ENCODE assay signal across 13 mouse cellular contexts in the genomic region with DNA sequence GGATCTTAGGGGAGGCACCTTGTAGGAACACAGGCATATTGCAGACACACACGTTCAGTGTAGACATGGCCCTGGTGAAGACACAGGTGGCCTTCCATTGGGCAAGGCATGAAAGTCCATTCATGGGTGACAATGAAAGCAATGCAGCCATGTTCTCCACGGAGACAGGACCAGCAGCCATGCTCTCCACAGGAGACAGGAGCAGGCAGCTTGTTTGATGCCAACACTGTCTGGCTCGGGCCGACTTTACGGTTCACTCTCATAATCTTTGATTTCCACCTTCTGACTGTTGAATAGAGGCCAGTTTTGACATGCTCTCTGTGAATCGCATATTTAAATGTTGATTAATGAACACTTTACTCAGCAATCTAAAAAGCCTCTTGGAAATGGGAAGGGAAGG.
"Had no signal": no experiment of that assay in that cellular context is flagged by ENCODE, and none has a peak within 500 bp of the region (broad histone marks: within the 10 kb centered on the region; RNA-seq: fewer than 3 reads in every experiment).

No protein-coding gene starts in this region.

- ATAC-seq: midbrain, embryonic 16.5 days had no signal

- H3K9ac ChIP-seq: limb, embryonic 13.5 days; liver, embryonic 14.5 days; midbrain, embryonic 12.5 days; neural tube, embryonic 13.5 days; stomach, embryonic 15.5 days had no signal

- H3K9me3 ChIP-seq: stomach, embryonic 15.5 days had no signal

- H3K27ac ChIP-seq: layer of hippocampus, adult 2 months; limb, embryonic 13.5 days; liver, embryonic 14.5 days; midbrain, embryonic 12.5 days; neural tube, embryonic 13.5 days; stomach, embryonic 15.5 days had no signal

- H3K4me2 ChIP-seq: midbrain, embryonic 12.5 days; stomach, embryonic 15.5 days had no signal

- H3K4me1 ChIP-seq: stomach, embryonic 15.5 days had no signal

- H3K36me3 ChIP-seq: limb, embryonic 13.5 days; midbrain, embryonic 12.5 days; neural tube, embryonic 13.5 days; stomach, embryonic 15.5 days had no signal

- H3K4me3 ChIP-seq: limb, embryonic 13.5 days; midbrain, embryonic 12.5 days; neural tube, embryonic 13.5 days; stomach, embryonic 15.5 days had no signal

- H3K27me3 ChIP-seq: neural tube, embryonic 13.5 days; stomach, embryonic 15.5 days had no signal

- DNase-seq: kidney, postnatal 10 days; kidney, postnatal 4 days; lung, adult 18-20 months; right cerebral cortex, postnatal 14 days; thymus, adult 2 months; thymus, postnatal 25 days had no signal
